Mouse (Mus musculus): ENCODE measurements at regions not wholly inside any gene's neighbourhood (a gene's known extent, or its start where the extent isn't known, plus 50 kb on each side); places are given as distances from the start of the nearest gene placed in this dataset.

- TF ChIP-seq CTCF (IDR thresholded peaks at IDR 0.05; ENCODE audit: borderline replicate concordance, extremely low read depth, insufficient read depth, insufficient read length) (no peak), POLR2A (IDR thresholded peaks at IDR 0.05; ENCODE audit: borderline replicate concordance, extremely low read depth, insufficient read depth, insufficient read length, poor library complexity, severe bottlenecking) (no peak)
Measured at GRCm38 (mm10) chr4:45720352-45720751, 78.5 kb upstream of the Aldh1b1 start.

All from brain, embryonic 14.5 days (tissue).